Mouse (Mus musculus) lung, postnatal 0 days (tissue): ENCODE results near the gene Ly6g6f.

Experiments used
- CTCF ChIP-seq: IDR thresholded peaks from 2 replicates; pipeline ENCODE4 v1.5.1; 2016; ENCODE audit warnings: antibody characterized with exemption, mild to moderate bottlenecking
- EP300 ChIP-seq: IDR thresholded peaks from 2 replicates; pipeline ENCODE4 v1.6.1; 2016; ENCODE audit warnings: antibody characterized with exemption, mild to moderate bottlenecking, control low read depth

DNA sequence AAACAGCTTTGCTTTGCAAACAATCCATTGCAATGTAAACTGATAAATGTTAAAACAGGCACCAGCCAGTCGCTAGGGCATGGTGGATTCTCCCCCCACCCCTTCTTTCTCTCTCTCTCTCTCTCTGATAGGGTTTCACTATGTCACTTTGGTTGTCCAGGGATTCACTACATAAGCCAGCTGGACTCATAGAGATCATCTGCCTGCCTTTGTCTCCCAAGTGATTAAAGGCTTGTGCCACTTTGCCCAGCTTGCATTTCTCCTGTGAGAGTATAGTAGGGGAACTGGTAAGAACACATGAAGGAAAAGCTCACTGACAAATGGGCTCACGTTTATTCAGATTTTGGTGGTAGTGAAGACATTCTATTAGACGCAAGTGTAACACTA is 46.8 kb upstream of the Ly6g6f start:
- TF ChIP-seq CTCF, result no peak
- no peak for TF ChIP-seq EP300
